Mouse (Mus musculus): Measurements from ENCODE around the gene Mylip.

DNA sequence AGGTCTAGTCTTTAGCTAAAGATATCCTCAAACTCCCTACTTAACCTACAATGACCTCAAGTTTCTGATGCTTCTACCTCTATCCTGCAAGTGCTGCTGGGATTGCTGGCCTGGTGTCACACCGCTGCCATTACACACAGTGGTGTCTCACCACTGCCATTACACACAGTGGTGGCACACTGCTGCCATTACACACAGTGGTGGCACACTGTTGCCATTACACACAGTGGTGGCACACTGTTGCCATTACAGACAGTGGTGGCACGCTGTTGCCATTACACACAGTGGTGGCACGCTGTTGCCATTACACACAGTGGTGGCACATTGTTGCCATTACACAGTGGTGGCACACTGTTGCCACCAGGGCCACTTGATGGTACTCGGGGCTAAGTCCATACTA, 2.3 kb upstream of the Mylip start:
- TF ChIP-seq CTCF (IDR thresholded peaks at IDR 0.05; ENCODE audit: low read depth) (peak; percentile 65), EP300 (IDR thresholded peaks at IDR 0.05; ENCODE audit: low read depth) (no peak)

Data from liver, embryonic 14.5 days (tissue).